Mouse (Mus musculus) limb, embryonic 15.5 days (tissue): ENCODE results near the gene Gm20388. TPM values are rescaled to one million over a fixed set of nuclear protein-coding genes. Genes with fewer than 3 reads are reported as not detected.

Experiments used
- ATAC-seq: fragments of 200-750 bp; cut with Nextera tagmentation; 2 replicates; pipeline ENCODE4 v1.8.0; 2017; ENCODE audit warnings: low read depth, moderate TSS enrichment; ENCODE audit not compliant: insufficient number of reproducible peaks, low FRiP score, low TSS enrichment
- H3K27ac ChIP-seq: fragments of 300-500 bp; sonication (generic); 2 replicates; pipeline ENCODE4 v1.5.1; 2015; ENCODE audit warnings: moderate library complexity, mild to moderate bottlenecking, inconsistent platforms
- H3K27me3 ChIP-seq: fragments of 300-500 bp; sonication (generic); 2 replicates; pipeline ENCODE4 v1.6.1; 2015; ENCODE audit warnings: inconsistent platforms
- H3K36me3 ChIP-seq: fragments of 300-500 bp; sonication (generic); 2 replicates; pipeline ENCODE4 v1.6.1; 2015; ENCODE audit warnings: inconsistent platforms
- H3K4me1 ChIP-seq: fragments of 300-500 bp; sonication (generic); 2 replicates; pipeline ENCODE4 v1.6.1; 2015; ENCODE audit warnings: inconsistent platforms
- H3K4me2 ChIP-seq: fragments of 300-500 bp; sonication (generic); 2 replicates; pipeline ENCODE4 v1.6.1; 2015; ENCODE audit warnings: mild to moderate bottlenecking, inconsistent platforms
- H3K4me3 ChIP-seq: fragments of 300-500 bp; sonication (generic); 2 replicates; pipeline ENCODE4 v1.5.1; 2015; ENCODE audit warnings: mild to moderate bottlenecking, inconsistent platforms
- H3K9ac ChIP-seq: fragments of 300-500 bp; sonication (generic); 2 replicates; pipeline ENCODE4 v1.6.1; 2015; ENCODE audit warnings: inconsistent platforms
- H3K9me3 ChIP-seq: fragments of 300-500 bp; sonication (generic); 2 replicates; pipeline ENCODE4 v1.6.1; 2016; ENCODE audit warnings: inconsistent platforms
- WGBS: fragments of 180-500 bp; shearing (Covaris S2); methylation state at CpG from one replicate; pipeline ENCODE4 v1.1.7; 2015; 5-methylcytosine and 5-hydroxymethylcytosine counted together
- polyA plus RNA-seq: library from polyadenylated mRNA; unstranded; fragments of >200 nt; fragmentation: Nextera tagmentation; extraction: Ambion mirVana; gene quantifications from 2 replicates; pipeline ENCODE4 v1.2.1, GENCODE M21; 2015

Gm20388 gene
- polyA plus RNA-seq, 1 experiment from 2014 or later = 4.9 TPM

- peaks cover 22% of the 10 kb centered on the region for H3K4me1 ChIP-seq
- H3K27me3 ChIP-seq = no peaks in the 10 kb centered on the region
- 73% methylated on average over 8 of the region's 8 CpGs for WGBS
- H3K36me3 ChIP-seq = peaks cover 7% of the 10 kb centered on the region; the same call in 1 of the 2 replicates
- no peaks in the 10 kb centered on the region for H3K9me3 ChIP-seq
- H3K4me2 ChIP-seq = no peak overlapping the region
- peak overlapping the region; percentile 43; the same call in 1 of the 2 replicates for H3K27ac ChIP-seq
- no peak for ATAC-seq
- no peak overlapping the region for H3K9ac ChIP-seq
- H3K4me3 ChIP-seq = no peak overlapping the region
Observed at GRCm38 (mm10) chr8:122531312-122531711, 2620.7 kb downstream of the Gm20388 start.

- Histone ChIP-seq H3K27me3 (no peaks in the 10 kb centered on the region), H3K9ac (no peak overlapping the region), H3K9me3 (no peaks in the 10 kb centered on the region), H3K4me1 (peaks cover 26% of the 10 kb centered on the region), H3K27ac (peak overlapping the region; percentile 70), H3K4me3 (no peak overlapping the region), H3K36me3 (peaks cover 4% of the 10 kb centered on the region; the same call in 1 of the 2 replicates), H3K4me2 (no peak overlapping the region)
- 13% methylated on average over 6 of the region's 6 CpGs for WGBS
- ATAC-seq = peak; percentile 32; the same call in 1 of the 2 replicates
Observed at GRCm38 (mm10) chr8:122537033-122537432, 2626.4 kb downstream of the Gm20388 start.

DNA sequence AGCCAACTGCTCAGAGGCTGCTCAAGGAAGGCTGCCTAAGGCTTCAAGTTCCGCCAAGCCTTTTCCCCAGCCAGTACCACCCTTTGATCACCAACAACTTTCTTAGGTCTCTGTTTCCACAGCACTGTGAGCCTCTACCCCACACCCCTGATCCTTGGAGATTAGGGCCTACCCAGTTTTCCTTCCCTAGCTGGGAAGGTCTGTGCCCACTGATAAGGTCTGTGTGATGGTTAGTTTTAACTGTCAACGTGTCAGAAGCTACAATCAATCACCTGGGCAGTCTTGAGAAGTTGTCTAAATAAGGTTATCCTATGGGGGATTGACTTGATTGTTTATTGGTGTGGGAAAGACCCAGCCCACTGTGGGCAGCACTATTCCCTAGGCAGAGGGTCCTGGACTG is 2627.2 kb downstream of the Gm20388 start:
- Histone ChIP-seq H3K27ac (peak overlapping the region; percentile 70), H3K4me2 (no peak overlapping the region), H3K9ac (no peak overlapping the region), H3K9me3 (no peaks in the 10 kb centered on the region), H3K36me3 (peaks cover 9% of the 10 kb centered on the region; the same call in 1 of the 2 replicates), H3K4me1 (peaks cover 26% of the 10 kb centered on the region), H3K27me3 (no peaks in the 10 kb centered on the region), H3K4me3 (no peak overlapping the region)
- WGBS = 69% methylated on average over 2 of the region's 2 CpGs
- ATAC-seq = no peak

DNA sequence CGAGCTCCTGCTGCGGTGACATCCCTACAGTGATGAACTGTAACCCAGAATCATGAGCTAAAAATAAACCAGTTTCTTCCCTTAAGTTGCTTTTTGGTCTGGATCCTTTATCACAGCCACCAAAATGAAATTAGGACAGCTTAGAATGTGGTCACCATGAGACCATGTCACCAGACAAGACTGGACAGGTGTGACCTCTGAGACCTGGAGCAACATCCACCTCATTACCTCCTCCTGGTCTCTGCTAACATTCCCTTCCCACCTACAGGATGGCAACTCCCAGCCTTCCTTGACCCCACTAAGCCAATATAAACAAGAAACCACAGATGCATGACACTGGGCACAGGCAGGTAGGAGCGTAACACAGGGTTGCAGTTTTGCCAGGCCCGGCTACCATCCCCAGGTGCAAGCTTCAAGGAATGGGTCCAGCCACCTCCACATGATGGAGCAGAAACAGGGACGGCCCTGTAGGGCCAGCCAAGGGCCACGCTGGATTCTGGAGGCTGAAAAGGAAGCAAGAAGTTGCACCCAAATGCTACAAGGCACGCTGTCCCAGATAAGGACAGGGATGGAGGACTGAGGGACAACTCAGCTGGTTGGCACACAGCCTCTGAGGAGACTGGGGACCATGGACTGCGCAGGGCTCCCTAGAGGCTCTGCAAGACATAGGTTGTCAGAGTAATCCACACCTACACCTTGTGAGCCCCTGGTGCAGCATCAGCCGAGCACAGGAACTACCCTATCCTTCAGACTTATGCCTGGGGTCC is 2627.9 kb downstream of the Gm20388 start:
- H3K9ac ChIP-seq = no peak overlapping the region
- no peaks in the 10 kb centered on the region for H3K27me3 ChIP-seq
- no peak overlapping the region for H3K4me3 ChIP-seq
- H3K36me3 ChIP-seq = peaks cover 15% of the 10 kb centered on the region; the same call in 1 of the 2 replicates
- 0 out of 2 replicates have a peak overlapping the region, but pooled peaks have one; percentile 70 for H3K27ac ChIP-seq
- ATAC-seq = no peak
- 93% methylated on average over 9 of the region's 9 CpGs for WGBS
- no peaks in the 10 kb centered on the region for H3K9me3 ChIP-seq
- no peak overlapping the region for H3K4me2 ChIP-seq
- peaks cover 26% of the 10 kb centered on the region for H3K4me1 ChIP-seq

GRCm38 (mm10) chr8:122544138-122544537 is 2633.5 kb downstream of the Gm20388 start:
- Histone ChIP-seq H3K27me3 (no peaks in the 10 kb centered on the region), H3K9ac (no peak overlapping the region), H3K4me1 (peaks cover 35% of the 10 kb centered on the region), H3K4me2 (no peak overlapping the region), H3K4me3 (no peak overlapping the region), H3K36me3 (0 out of 2 replicates have a peak, but pooled peaks cover 11% of the 10 kb centered on the region), H3K27ac (no peak overlapping the region), H3K9me3 (no peaks in the 10 kb centered on the region)
- 71% methylated on average over 8 of the region's 8 CpGs for WGBS
- no peak for ATAC-seq

- Histone ChIP-seq H3K9ac (no peak overlapping the region), H3K9me3 (no peaks in the 10 kb centered on the region), H3K4me3 (no peak overlapping the region), H3K36me3 (0 out of 2 replicates have a peak, but pooled peaks cover 11% of the 10 kb centered on the region), H3K27me3 (no peaks in the 10 kb centered on the region), H3K27ac (no peak overlapping the region), H3K4me2 (no peak overlapping the region), H3K4me1 (peaks cover 47% of the 10 kb centered on the region)
- ATAC-seq = no peak
- 75% methylated on average over 7 of the region's 7 CpGs for WGBS
Observed at GRCm38 (mm10) chr8:122546066-122546755, 2635.6 kb downstream of the Gm20388 start.

DNA sequence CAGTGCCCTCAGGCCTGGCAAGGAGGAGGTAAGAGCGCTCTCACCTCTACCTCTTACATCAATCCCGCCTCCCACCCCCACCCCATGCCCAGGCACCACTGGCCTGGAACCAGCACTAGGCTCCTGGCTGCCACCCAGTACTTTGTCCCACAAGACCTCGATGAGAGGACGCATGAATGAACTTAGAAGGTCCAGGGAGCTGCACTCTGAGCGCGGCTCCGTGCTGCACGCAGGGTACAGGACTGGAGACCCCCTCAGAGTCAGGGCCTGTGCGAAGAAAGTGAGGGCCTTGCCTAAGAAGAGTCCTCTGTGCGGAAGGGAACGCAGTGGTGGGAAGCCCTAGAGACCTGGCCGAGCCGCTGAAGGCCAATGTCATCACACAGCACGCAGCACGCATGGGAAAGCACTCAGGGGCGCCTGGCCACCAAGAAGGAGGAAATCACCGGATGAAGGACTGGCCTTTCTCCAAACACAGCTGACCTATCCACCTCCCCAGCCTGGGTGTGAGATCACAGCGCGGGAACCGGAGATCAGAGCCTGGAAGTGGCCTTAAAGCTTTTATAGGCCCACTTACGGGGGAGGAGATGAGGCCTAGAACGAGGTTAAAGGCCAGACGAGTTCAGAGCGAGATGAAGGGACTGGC is 2636.3 kb downstream of the Gm20388 start:
- Histone ChIP-seq H3K4me2 (peak overlapping the region; percentile 26), H3K4me1 (peaks cover 51% of the 10 kb centered on the region), H3K9ac (no peak overlapping the region)

GRCm38 (mm10) chr8:122547815-122548214 is 2637.2 kb downstream of the Gm20388 start:
- H3K4me3 ChIP-seq = no peak overlapping the region
- H3K27ac ChIP-seq = no peak overlapping the region; the same call in 1 of the 2 replicates
- H3K36me3 ChIP-seq = 0 out of 2 replicates have a peak, but pooled peaks cover 6% of the 10 kb centered on the region
- H3K9ac ChIP-seq = no peak overlapping the region
- ATAC-seq = no peak
- H3K27me3 ChIP-seq = no peaks in the 10 kb centered on the region
- peak overlapping the region; percentile 87; the same call in 1 of the 2 replicates for H3K4me2 ChIP-seq
- no peaks in the 10 kb centered on the region for H3K9me3 ChIP-seq
- peaks cover 51% of the 10 kb centered on the region for H3K4me1 ChIP-seq
- 38% methylated on average over 5 of the region's 5 CpGs for WGBS

More for the DNA sequence above, 2636.3 kb downstream of the Gm20388 start:
- H3K27me3 ChIP-seq = no peaks in the 10 kb centered on the region
- H3K27ac ChIP-seq = peak overlapping the region; percentile 50
- H3K36me3 ChIP-seq = 0 out of 2 replicates have a peak, but pooled peaks cover 11% of the 10 kb centered on the region
- 52% methylated on average over 24 of the region's 24 CpGs for WGBS
- H3K9me3 ChIP-seq = no peaks in the 10 kb centered on the region
- ATAC-seq = no peak
- H3K4me3 ChIP-seq = no peak overlapping the region

DNA sequence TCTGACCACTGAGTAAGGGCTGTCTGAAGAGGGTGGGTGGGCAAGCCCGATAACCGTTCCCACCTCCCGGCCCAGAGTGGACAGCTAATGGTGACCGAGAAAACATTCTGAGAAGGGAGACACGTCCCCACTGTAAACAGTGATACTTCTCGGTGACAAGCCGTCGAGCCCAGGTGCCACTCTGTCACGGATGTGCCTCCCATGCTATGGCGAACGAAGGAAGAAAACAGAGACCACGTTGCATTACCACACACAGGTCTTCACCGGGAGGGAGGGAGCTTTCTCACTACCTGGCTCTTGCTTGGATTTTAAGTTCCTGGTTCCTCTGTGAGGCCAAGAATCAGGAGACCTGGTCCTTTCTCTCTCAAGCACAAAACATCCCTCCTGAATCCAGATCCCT is 2637.7 kb downstream of the Gm20388 start:
- peak overlapping the region; percentile 87 for H3K4me2 ChIP-seq
- peaks cover 51% of the 10 kb centered on the region for H3K4me1 ChIP-seq

DNA sequence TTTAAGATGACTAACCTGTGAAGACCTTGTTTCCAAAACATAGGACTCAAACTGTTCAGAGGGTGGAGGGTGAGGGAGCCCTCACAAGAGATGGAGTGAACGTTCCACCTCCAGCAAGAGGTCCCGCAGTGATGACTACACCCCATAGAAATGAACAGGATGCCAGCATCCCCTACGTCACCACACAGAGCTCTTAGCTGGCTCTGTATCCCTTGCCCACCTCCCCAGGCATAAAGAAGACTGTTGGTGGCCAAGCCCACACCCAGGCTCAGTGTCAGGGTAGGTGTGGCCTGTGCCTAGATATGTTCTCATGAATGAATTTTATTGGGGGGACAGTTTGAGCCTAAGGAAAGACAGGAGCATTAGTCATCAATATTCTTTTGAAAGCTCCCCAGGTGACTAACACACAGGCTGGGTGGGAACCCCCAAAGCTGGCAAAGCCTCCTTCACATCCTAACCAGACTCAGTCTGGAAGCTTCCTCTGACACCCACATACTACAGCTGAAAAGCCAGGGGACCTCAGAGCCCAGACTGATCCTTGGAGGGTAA is 2638.3 kb downstream of the Gm20388 start:
- H3K36me3 ChIP-seq = no peaks in the 10 kb centered on the region
- H3K9ac ChIP-seq = no peak overlapping the region
- peaks cover 51% of the 10 kb centered on the region for H3K4me1 ChIP-seq
- no peaks in the 10 kb centered on the region for H3K9me3 ChIP-seq
- peak overlapping the region; percentile 87 for H3K4me2 ChIP-seq
- H3K27me3 ChIP-seq = no peaks in the 10 kb centered on the region
- no peak overlapping the region for H3K4me3 ChIP-seq
- 0 out of 2 replicates have a peak overlapping the region, but pooled peaks have one; percentile 40 for H3K27ac ChIP-seq
- 59% methylated on average over 3 of the region's 3 CpGs for WGBS
- ATAC-seq = no peak

More for the DNA sequence above, 2637.7 kb downstream of the Gm20388 start:
- H3K36me3 ChIP-seq = 0 out of 2 replicates have a peak, but pooled peaks cover under 1% of the 10 kb centered on the region
- H3K9ac ChIP-seq = no peak overlapping the region
- no peak overlapping the region; the same call in 1 of the 2 replicates for H3K27ac ChIP-seq
- H3K9me3 ChIP-seq = no peaks in the 10 kb centered on the region
- 69% methylated on average over 13 of the region's 13 CpGs for WGBS
- no peak for ATAC-seq
- no peak overlapping the region for H3K4me3 ChIP-seq
- H3K27me3 ChIP-seq = no peaks in the 10 kb centered on the region

DNA sequence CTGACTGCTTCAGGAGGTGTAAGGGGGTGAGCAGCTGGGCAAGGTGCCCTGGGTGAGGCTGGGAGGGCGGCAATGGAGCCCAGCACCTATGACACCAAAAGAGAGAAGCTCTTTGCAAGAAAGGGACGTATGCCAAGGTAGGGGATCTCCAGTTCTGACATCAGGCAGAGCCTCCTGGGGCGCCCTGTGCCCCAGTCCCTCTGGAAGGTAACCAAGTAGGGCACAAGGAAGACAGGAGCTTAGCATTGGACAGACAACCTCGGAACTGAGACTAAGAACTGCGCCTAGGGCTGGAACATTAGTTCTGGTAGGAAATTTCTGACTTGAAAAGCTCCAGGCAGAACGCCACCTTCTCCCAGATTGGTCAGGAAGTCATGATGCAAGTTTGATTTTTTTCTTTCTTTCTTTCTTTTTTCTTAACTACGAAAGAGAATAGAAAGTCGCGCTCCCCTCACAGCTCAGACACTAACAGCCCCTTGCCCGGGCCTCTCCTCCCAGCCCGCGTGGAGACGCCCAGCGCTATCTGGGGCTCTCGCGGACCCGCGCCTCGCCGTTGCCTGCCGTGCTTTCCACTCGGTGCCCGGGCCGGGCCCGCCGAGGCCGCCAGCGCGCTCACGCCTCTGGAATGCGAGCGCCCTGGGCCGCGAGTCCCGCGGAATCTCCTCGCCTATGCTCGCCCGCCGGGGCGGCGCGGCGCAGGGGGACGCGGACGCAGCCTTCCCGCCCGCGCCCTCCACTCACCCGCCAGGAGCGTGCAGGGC is 2639.8 kb downstream of the Gm20388 start:
- peak overlapping the region; percentile 86 for H3K9ac ChIP-seq
- H3K27ac ChIP-seq = peak overlapping the region; percentile 94
- H3K4me2 ChIP-seq = peak overlapping the region; percentile 87
- peaks cover 51% of the 10 kb centered on the region for H3K4me1 ChIP-seq
- no peaks in the 10 kb centered on the region for H3K9me3 ChIP-seq
- peak overlapping the region; percentile 81 for H3K4me3 ChIP-seq
- no peaks in the 10 kb centered on the region for H3K27me3 ChIP-seq
- WGBS = 3% methylated on average over 51 of the region's 52 CpGs
- no peaks in the 10 kb centered on the region for H3K36me3 ChIP-seq
- peak; percentile 40 for ATAC-seq
